Mouse (Mus musculus) hindbrain, embryonic 16.5 days (tissue): Measurements from ENCODE around the gene Neurod2. TPM values are rescaled to one million over a fixed set of nuclear protein-coding genes. Genes with fewer than 3 reads are reported as not detected.

ENCODE experiments used
- ATAC-seq: fragments of 200-750 bp; cut with Nextera tagmentation; 2 replicates; pipeline ENCODE4 v1.8.0; 2017; ENCODE audit warnings: moderate TSS enrichment, moderate library complexity
- H3K27ac ChIP-seq: fragments of 300-500 bp; sonication (generic); 2 replicates; pipeline ENCODE4 v1.5.1; 2014; ENCODE audit warnings: low read depth, mild to moderate bottlenecking, control low read depth, low read length, moderate library complexity
- H3K27me3 ChIP-seq: fragments of 300-500 bp; sonication (generic); replicated peaks from 2 replicates; pipeline ENCODE4 v1.6.1; 2014; ENCODE audit warnings: low read length; ENCODE audit not compliant: control insufficient read depth, insufficient read depth
- H3K36me3 ChIP-seq: fragments of 300-500 bp; sonication (generic); 2 replicates; pipeline ENCODE4 v1.6.1; 2014; ENCODE audit warnings: mild to moderate bottlenecking, low read length, moderate library complexity, mixed read lengths; ENCODE audit not compliant: control insufficient read depth, insufficient read depth
- H3K4me1 ChIP-seq: fragments of 300-500 bp; sonication (generic); 2 replicates; pipeline ENCODE4 v1.6.1; 2014; ENCODE audit warnings: low read depth, low read length; ENCODE audit not compliant: control insufficient read depth, insufficient read depth
- H3K4me2 ChIP-seq: fragments of 300-500 bp; sonication (generic); 2 replicates; pipeline ENCODE4 v1.6.1; 2014; ENCODE audit warnings: mild to moderate bottlenecking, low read length, control low read depth, moderate library complexity
- H3K4me3 ChIP-seq: fragments of 300-500 bp; sonication (generic); 2 replicates; pipeline ENCODE4 v1.5.1; 2014; ENCODE audit warnings: mild to moderate bottlenecking, low read length, control low read depth, moderate library complexity
- H3K9ac ChIP-seq: fragments of 300-500 bp; sonication (generic); 2 replicates; pipeline ENCODE4 v1.6.1; 2014; ENCODE audit warnings: low read depth, mild to moderate bottlenecking, control low read depth, low read length, moderate library complexity
- H3K9me3 ChIP-seq: fragments of 300-500 bp; sonication (generic); 2 replicates; pipeline ENCODE4 v1.6.1; 2014; ENCODE audit warnings: mild to moderate bottlenecking, low read length, moderate library complexity; ENCODE audit not compliant: control insufficient read depth
- WGBS: fragments of 180-500 bp; shearing (Covaris S2); extraction: QIAGEN DNeasy Blood & Tissue Kit; methylation state at CpG from one replicate; pipeline ENCODE4 v1.1.7; 2014; 5-methylcytosine and 5-hydroxymethylcytosine counted together
- polyA plus RNA-seq: library from polyadenylated mRNA; unstranded; fragments of >200 nt; fragmentation: Nextera tagmentation; extraction: Ambion mirVana; gene quantifications from 2 replicates; pipeline ENCODE4 v1.2.1, GENCODE M21; 2015

The Neurod2 gene
- polyA plus RNA-seq, 1 experiment from 2014 or later = 23.4 TPM

DNA sequence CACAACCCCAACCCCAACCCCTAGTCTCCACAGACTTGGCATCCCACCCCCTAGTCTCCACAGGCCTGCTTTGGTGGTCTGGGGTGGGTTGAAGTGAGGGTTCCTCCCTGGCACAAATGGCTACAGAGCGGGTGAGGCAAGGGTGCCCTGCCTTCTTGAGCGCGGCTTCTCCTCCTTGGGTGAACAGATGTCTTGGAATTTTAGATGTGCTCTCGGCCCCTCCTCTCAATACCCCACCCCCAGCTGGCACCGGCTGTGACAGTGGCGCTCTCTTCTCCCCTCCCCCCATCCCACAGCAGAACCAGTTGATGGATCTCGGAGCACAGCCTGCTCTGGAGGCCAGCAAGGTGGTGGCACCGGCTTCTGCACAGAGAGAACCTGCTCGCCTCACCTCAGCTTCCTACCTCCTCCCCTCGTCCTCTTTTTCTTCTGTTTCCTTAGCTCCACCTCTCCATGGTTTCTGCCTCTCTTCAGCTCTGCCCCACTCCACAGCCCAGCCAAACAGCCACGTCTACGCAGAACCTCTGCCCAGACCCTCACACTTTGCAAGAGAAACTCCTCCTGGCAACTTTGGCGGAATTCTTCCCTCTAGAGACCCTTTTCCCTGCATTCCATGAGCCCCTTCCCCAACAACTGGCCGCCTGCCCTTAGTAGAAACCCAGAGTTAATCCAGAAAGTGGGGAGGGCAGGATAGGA lies 10.9 kb downstream of the Neurod2 start:
- no peaks in the 10 kb centered on the region for H3K36me3 ChIP-seq
- H3K9me3 ChIP-seq = no peaks in the 10 kb centered on the region
- H3K27ac ChIP-seq = peak overlapping the region; percentile 62
- ATAC-seq = no peak
- H3K4me3 ChIP-seq = no peak overlapping the region
- peaks cover 15% of the 10 kb centered on the region for H3K4me1 ChIP-seq
- under 1% methylated on average over 13 of the region's 14 CpGs for WGBS
- peak overlapping the region; percentile 23; the same call in 1 of the 2 replicates for H3K4me2 ChIP-seq
- peaks cover 48% of the 10 kb centered on the region for H3K27me3 ChIP-seq
- no peak overlapping the region for H3K9ac ChIP-seq

DNA sequence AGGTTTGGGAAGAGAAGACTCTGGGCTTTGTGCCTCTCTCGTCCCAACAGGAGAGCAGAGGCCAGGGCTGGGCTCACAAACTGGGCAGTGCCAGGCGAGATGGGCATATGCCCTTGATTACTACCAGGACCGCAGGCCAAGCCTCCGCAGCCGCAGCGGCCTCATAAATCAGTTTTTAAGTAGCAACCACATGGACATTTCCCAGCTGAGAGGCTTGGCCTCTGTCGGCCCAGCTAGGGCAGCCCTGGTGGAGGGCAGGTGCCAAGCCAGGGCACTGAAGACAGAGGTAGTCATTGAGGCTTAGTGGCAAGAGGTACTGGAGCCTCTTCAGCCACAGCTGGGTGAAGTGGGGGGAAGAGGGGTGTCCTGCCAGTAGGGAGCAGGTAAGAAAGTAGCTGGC lies 12.0 kb downstream of the Neurod2 start:
- H3K4me2 ChIP-seq = no peak overlapping the region
- H3K27ac ChIP-seq = no peak overlapping the region
- ATAC-seq = no peak
- H3K9me3 ChIP-seq = no peaks in the 10 kb centered on the region
- H3K4me1 ChIP-seq = peaks cover 15% of the 10 kb centered on the region
- H3K4me3 ChIP-seq = no peak overlapping the region
- no peaks in the 10 kb centered on the region for H3K36me3 ChIP-seq
- 2% methylated on average over 7 of the region's 7 CpGs for WGBS
- peaks cover 46% of the 10 kb centered on the region for H3K27me3 ChIP-seq
- no peak overlapping the region for H3K9ac ChIP-seq

DNA sequence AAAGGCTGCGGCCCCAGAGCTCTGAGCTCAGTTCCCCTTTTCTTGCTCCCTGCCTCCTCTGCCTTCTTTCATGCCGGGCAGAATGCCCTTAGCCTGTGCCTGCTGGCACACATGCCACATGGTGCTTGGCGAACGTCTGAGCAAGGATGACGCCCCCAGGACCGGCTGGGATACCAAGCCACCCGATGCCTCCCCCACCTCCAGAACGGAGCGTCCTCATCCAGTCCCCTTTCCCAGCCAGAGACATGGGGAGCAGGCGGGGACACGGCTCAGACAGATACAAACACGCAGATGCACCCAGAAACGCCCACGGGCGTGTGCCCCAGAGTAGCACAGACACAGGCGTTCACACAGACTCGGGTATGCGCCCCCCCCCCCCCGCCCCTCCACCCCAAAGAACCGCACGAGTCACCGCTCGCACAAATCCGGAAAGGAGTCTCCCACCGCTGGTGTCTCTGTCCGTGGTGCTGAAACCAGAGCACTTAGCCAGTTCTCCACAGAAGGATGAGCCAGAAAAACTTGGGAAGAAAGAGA lies 15.6 kb downstream of the Neurod2 start:
- H3K9ac ChIP-seq = peak overlapping the region; percentile 1; the same call in 1 of the 2 replicates
- H3K27ac ChIP-seq = no peak overlapping the region
- H3K4me3 ChIP-seq = peak overlapping the region; percentile 13; the same call in 1 of the 2 replicates
- H3K4me2 ChIP-seq = peak overlapping the region; percentile 47
- no peaks in the 10 kb centered on the region for H3K9me3 ChIP-seq
- peaks cover 36% of the 10 kb centered on the region for H3K27me3 ChIP-seq
- no peak for ATAC-seq
- no peaks in the 10 kb centered on the region for H3K36me3 ChIP-seq
- under 1% methylated on average over 26 of the region's 26 CpGs for WGBS
- H3K4me1 ChIP-seq = peaks cover 13% of the 10 kb centered on the region

DNA sequence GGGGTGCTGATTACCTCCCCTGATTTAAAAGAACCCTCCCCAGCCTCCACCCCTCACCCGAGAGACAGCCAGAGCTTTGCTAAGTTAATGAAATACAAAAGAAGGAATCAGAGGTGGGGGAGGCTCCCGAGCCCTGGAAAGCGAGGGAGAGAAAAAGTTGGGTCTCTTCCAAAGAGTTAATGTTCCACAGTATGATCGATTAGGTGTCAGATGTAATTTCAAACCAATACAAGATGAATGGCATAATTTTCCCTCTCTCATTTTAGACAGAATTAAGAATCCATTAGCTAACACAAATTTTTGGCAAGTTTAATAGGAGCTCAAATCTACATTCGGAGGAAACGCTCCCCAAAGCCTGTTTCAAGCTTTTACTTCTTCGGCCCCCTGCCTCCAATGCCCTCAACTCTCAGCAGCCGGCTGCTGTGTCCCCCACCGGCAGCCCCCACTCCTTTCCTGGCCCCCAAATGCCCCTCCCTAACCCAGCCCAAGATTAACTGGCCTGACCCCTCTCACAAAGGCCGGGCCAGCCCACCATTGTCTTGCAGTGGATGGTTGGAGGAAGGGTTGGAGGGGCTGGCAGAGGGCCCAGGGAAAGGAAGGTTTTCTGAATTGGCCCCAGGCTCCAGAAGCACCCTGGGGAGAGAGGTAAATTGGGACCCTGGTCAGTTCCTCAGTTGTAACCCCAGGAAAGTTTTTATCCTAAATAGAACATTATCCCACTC lies 30.8 kb downstream of the Neurod2 start:
- H3K27me3 ChIP-seq = peaks cover 3% of the 10 kb centered on the region
- H3K9me3 ChIP-seq = no peaks in the 10 kb centered on the region
- no peak overlapping the region for H3K4me2 ChIP-seq
- H3K27ac ChIP-seq = peak overlapping the region; percentile 23; the same call in 1 of the 2 replicates
- H3K4me1 ChIP-seq = peaks cover 41% of the 10 kb centered on the region
- H3K36me3 ChIP-seq = no peaks in the 10 kb centered on the region
- H3K4me3 ChIP-seq = no peak overlapping the region
- ATAC-seq = no peak
- no peak overlapping the region for H3K9ac ChIP-seq
- 7% methylated on average over 10 of the region's 10 CpGs for whole genome bisulfite sequencing

DNA sequence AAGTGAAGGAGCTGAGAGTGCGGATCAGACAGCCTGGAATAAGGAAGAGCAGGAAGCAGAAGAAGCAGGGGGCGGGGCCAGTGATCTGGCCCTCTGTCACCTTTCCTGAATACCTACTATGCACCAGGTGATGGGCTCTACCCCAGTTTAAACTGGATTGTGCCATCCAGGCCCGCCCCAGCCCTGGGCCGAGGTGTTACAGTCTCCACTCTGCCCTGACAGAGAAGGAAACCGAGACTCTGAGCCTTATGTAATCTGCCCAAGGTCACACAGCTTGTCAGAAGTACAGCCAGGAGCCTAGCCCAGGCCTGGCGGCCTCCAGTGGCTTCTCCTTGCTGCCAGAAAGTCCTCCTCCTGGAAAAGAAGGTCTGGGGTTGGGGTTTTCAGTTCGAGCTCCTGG lies 31.7 kb downstream of the Neurod2 start:
- 20% methylated on average over 7 of the region's 7 CpGs for WGBS

DNA sequence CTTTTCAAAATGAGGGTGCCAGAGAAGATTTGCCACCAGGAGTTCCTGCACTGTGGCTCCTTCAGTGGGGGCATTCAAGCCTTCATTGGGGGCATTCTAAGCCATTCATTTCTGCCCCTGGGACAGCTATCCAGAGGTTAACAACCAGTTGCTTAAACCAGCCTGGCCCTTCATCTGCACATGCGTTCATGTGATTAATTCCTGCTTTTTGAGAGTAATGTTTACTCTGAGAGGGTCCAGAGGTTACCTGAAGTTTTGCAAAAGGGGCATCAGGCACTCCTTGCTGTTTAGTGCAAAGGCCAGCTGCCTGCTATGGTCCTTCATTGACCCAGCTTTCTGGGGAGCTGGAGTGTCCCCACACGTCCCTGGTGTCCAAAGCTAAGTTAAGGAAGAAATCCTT lies 32.5 kb downstream of the Neurod2 start:
- Histone ChIP-seq H3K4me3 (no peak overlapping the region), H3K36me3 (no peaks in the 10 kb centered on the region), H3K4me2 (no peak overlapping the region), H3K27ac (no peak overlapping the region), H3K9ac (0 out of 2 replicates have a peak overlapping the region, but pooled peaks have one; percentile 22), H3K27me3 (peaks cover 3% of the 10 kb centered on the region), H3K9me3 (no peaks in the 10 kb centered on the region), H3K4me1 (peaks cover 46% of the 10 kb centered on the region)
- WGBS = 54% methylated on average over 2 of the region's 2 CpGs
- ATAC-seq = no peak

More for the DNA sequence above, 31.7 kb downstream of the Neurod2 start:
- H3K4me2 ChIP-seq = no peak overlapping the region
- no peak overlapping the region for H3K27ac ChIP-seq
- H3K27me3 ChIP-seq = peaks cover 3% of the 10 kb centered on the region
- H3K9me3 ChIP-seq = no peaks in the 10 kb centered on the region
- no peak for ATAC-seq
- H3K4me1 ChIP-seq = peaks cover 46% of the 10 kb centered on the region
- no peaks in the 10 kb centered on the region for H3K36me3 ChIP-seq
- no peak overlapping the region for H3K4me3 ChIP-seq
- H3K9ac ChIP-seq = peak overlapping the region; percentile 35

DNA sequence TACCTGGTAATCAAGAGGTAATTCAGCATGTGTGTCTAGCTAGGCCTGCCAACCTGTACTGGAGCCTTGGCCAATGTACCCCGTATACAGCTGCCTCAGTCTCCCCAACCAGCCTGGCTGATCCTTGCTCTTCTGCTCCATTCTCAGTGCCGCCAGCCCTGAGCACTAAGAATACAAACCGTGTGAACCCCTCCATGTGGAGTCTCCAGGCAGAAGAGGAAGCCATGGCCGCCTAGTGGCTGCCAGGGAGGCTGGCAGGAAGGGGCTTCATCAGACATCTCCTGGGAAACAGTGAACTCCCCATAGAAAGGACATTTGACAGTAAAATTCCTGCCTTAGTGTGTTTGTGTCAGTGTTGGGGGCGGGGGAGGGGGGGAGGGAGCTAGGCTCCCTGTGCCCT lies 33.2 kb downstream of the Neurod2 start:
- Histone ChIP-seq H3K4me1 (peaks cover 46% of the 10 kb centered on the region), H3K9ac (peak overlapping the region; percentile 22; the same call in 1 of the 2 replicates), H3K4me2 (no peak overlapping the region), H3K27me3 (peaks cover 3% of the 10 kb centered on the region), H3K27ac (no peak overlapping the region; the same call in 1 of the 2 replicates), H3K4me3 (no peak overlapping the region), H3K36me3 (no peaks in the 10 kb centered on the region), H3K9me3 (no peaks in the 10 kb centered on the region)
- 0 out of 2 replicates have a peak, but pooled peaks have one; percentile 25 for ATAC-seq
- WGBS = 4% methylated on average over 5 of the region's 5 CpGs

DNA sequence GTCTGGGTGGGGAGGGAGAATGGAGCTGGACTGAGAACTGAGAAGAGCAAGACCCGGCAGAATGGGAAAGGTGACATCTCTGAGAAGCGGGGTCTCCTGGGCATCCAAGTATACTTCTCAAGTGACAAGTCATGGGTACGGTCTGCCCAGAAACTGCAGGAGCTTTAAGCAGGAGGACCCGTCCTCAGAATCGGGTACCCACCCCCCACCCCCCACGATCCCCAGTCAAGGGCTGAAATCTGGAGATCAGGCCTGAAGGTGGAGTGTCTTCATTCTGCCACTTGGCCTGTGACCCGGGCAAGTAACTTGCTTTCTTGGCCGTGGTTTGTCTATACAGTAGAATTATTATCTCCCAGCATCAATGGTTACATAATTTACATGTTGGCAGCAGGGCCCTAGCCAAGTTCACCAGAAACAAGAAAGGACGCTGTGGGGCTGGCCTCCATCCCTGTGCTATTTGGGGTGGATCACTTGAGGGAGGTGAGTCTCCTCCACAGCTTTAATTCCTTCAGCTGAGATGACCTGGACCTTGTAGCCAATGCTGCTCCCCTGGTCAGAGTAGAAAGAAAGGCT lies 34.3 kb downstream of the Neurod2 start:
- Histone ChIP-seq H3K9ac (peak overlapping the region; percentile 86), H3K27me3 (peaks cover 3% of the 10 kb centered on the region), H3K9me3 (no peaks in the 10 kb centered on the region), H3K4me1 (peaks cover 49% of the 10 kb centered on the region), H3K4me3 (peak overlapping the region; percentile 70), H3K4me2 (peak overlapping the region; percentile 93), H3K27ac (peak overlapping the region; percentile 81), H3K36me3 (no peaks in the 10 kb centered on the region)
- 2% methylated on average over 9 of the region's 9 CpGs for WGBS
- no peak for ATAC-seq
